Mouse (Mus musculus) G1E (cell line): ENCODE measurements around the gene Adgrv1.

Experiments
- CTCF ChIP-seq: IDR thresholded peaks from 2 replicates; pipeline ENCODE4 v1.5.1; 2012; ENCODE audit warnings: low read depth, low read length, inconsistent platforms, mixed read lengths
- GATA1 ChIP-seq: IDR thresholded peaks from 2 replicates; pipeline ENCODE4 v1.6.1; 2012; ENCODE audit warnings: borderline replicate concordance, low read length, inconsistent platforms, mixed read lengths
- GATA2 ChIP-seq: IDR thresholded peaks from 2 replicates; pipeline ENCODE4 v1.6.1; 2012; ENCODE audit warnings: low read depth, low read length, inconsistent platforms, borderline replicate concordance

DNA sequence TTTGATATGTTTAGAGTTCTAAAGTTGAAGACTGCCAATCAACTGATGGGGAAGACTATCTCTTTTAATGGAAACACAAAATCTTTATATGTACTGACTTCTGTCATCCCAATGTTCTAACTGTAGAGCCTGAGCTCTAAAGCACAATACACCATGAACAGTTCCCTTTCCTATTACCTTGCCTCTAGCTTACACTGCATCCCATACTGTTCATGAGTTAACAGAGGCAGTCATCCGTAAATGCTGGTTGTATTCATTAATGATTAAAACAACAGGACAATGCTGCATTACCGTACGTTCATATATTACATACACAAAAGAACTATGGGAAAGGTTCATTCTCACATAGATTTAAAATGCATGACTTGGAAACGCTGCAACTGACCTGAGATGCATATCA, 251.1 kb downstream of the Adgrv1 start:
- TF ChIP-seq CTCF (no peak), GATA1 (no peak), GATA2 (no peak)
